Mouse (Mus musculus) liver, adult (tissue): Measurements from ENCODE around the gene Nhlrc1.
A peak's percentile ranks its signal among the peaks of the same experiment; 100 is the strongest.

Experiments
- GATA4 ChIP-seq: IDR thresholded peaks from 2 replicates; pipeline ENCODE4 v1.6.1; 2014; ENCODE audit warnings: mild to moderate bottlenecking, low read length; ENCODE audit not compliant: insufficient replicate concordance

Nhlrc1 gene

GRCm38 (mm10) chr13:47033602-47034001 lies 19.0 kb upstream of the Nhlrc1 start:
- no peak for TF ChIP-seq GATA4

GRCm38 (mm10) chr13:47030376-47031107 lies 15.9 kb upstream of the Nhlrc1 start:
- no peak for TF ChIP-seq GATA4

- no peak for TF ChIP-seq GATA4
Observed at GRCm38 (mm10) chr13:47020798-47021197, 6.1 kb upstream of the Nhlrc1 start.

- TF ChIP-seq GATA4: no peak
Observed at GRCm38 (mm10) chr13:47019774-47020173, 5.1 kb upstream of the Nhlrc1 start.

- TF ChIP-seq GATA4: no peak
Observed at GRCm38 (mm10) chr13:47017259-47017658, 2.6 kb upstream of the Nhlrc1 start.

GRCm38 (mm10) chr13:47015195-47015501 lies 498 bp upstream of the Nhlrc1 start:
- no peak for TF ChIP-seq GATA4

GRCm38 (mm10) chr13:47013740-47014139 lies 910 bp downstream of the Nhlrc1 start:
- TF ChIP-seq GATA4: no peak

- no peak for TF ChIP-seq GATA4
Observed at GRCm38 (mm10) chr13:47001590-47001989, 13.1 kb downstream of the Nhlrc1 start.

- 0 out of 2 replicates have a peak, but pooled peaks have one; percentile 5 for TF ChIP-seq GATA4
Observed at GRCm38 (mm10) chr13:46999498-46999897, 15.2 kb downstream of the Nhlrc1 start.

GRCm38 (mm10) chr13:46997355-46997754 lies 17.3 kb downstream of the Nhlrc1 start:
- TF ChIP-seq GATA4: no peak

- no peak for TF ChIP-seq GATA4
Observed at GRCm38 (mm10) chr13:46993274-46993551, 21.4 kb downstream of the Nhlrc1 start.

GRCm38 (mm10) chr13:46992516-46993273 lies 22.0 kb downstream of the Nhlrc1 start:
- no peak for TF ChIP-seq GATA4

- no peak for TF ChIP-seq GATA4
Observed at GRCm38 (mm10) chr13:46990376-46991011, 24.2 kb downstream of the Nhlrc1 start.

GRCm38 (mm10) chr13:46987941-46988340 lies 26.7 kb downstream of the Nhlrc1 start:
- no peak for TF ChIP-seq GATA4

- no peak for TF ChIP-seq GATA4
Observed at GRCm38 (mm10) chr13:46986208-46986607, 28.4 kb downstream of the Nhlrc1 start.

GRCm38 (mm10) chr13:46983878-46984277 lies 30.8 kb downstream of the Nhlrc1 start:
- no peak for TF ChIP-seq GATA4
